23 mouse cellular contexts compared by ENCODE assay signal in the genomic region with DNA sequence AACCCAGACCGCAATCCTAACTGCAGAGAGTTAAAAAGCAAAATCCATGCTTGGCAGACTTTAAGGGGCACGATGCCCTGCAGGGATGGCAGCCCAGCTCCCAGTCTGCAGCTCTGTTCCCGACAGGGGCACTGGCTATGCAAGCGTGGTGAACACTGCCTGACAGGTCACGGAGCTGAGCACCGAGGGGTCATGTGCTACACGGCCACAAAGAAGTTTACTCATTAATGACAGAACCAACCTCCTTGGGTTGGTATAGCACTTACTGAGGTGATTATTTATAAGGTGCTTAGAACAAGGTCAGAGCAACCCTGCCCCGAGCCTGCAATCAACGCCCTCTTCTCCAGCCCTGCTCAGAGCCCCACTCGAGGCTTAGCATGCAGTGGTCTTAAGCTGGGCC. TPM values are rescaled to one million over a fixed set of nuclear protein-coding genes. Genes with fewer than 3 reads are reported as not detected.
DNase-seq lines count a peak whose midpoint lies in the region; ATAC-seq lines count a peak whose summit lies in the region.
"Had no signal": no experiment of that assay in that cellular context is flagged by ENCODE, and none has a peak within 500 bp of the region (broad histone marks: within the 10 kb centered on the region; RNA-seq: fewer than 3 reads in every experiment).

No protein-coding gene starts in this region.

- H3K9ac ChIP-seq in kidney, embryonic 16.5 days (replicated peaks; ENCODE audit: low read length) = no peak overlapping the region; the same call in 1 of the 2 replicates

- H3K27me3 ChIP-seq in kidney, embryonic 16.5 days (ENCODE audit: insufficient read depth, low read length) = no peaks in the 10 kb centered on the region

- WGBS in kidney, embryonic 16.5 days = 29% methylated on average over 10 of the region's 10 CpGs

- H3K4me2 ChIP-seq in kidney, embryonic 16.5 days (replicated peaks; ENCODE audit: low read depth, low read length) = no peak overlapping the region
- H3K4me2 ChIP-seq: midbrain, embryonic 11.5 days had no signal

- peak; percentile 47 to 57 for DNase-seq in cerebellum, postnatal 10 days
- DNase-seq in cerebellum, postnatal 14 days = no peak
- peak; percentile 41 for DNase-seq in left cerebral cortex, postnatal 4 days
- no peak for DNase-seq in left cerebral cortex, adult 9 months (ENCODE audit: low spot score in 2 of 2)
- DNase-seq in yolk sac, embryonic 10.5 days (ENCODE audit: low spot score) = peak; percentile 36
- no peak for DNase-seq in adrenal gland, postnatal 4 days (ENCODE audit: low spot score in 2 of 2)
- DNase-seq: adrenal gland, postnatal 10 days; cerebellum, adult 11 months; cerebellum, postnatal 36 days; gastrocnemius, postnatal 14 days; heart, adult 18-20 months; heart, postnatal 14 days; liver; thymus, postnatal 25 days had no signal

- no peaks in the 10 kb centered on the region for H3K9me3 ChIP-seq in kidney, embryonic 16.5 days (ENCODE audit: low read length)

- no peak overlapping the region for H3K4me3 ChIP-seq in kidney, embryonic 16.5 days (ENCODE audit: low read length)

- H3K4me1 ChIP-seq in kidney, embryonic 16.5 days (ENCODE audit: insufficient read depth, low read length) = peaks cover 25% of the 10 kb centered on the region

- no peaks in the 10 kb centered on the region for H3K36me3 ChIP-seq in kidney, embryonic 16.5 days (ENCODE audit: insufficient read depth, low read length)

- H3K27ac ChIP-seq in kidney, embryonic 16.5 days (ENCODE audit: low read length) = peak overlapping the region; percentile 71
- H3K27ac ChIP-seq: hindbrain, postnatal 0 days had no signal

- intact Hi-C loops in left cerebral cortex, postnatal 4 days (cut with DNase I) = no loop called here

- peak; percentile 97 for ATAC-seq in kidney, embryonic 16.5 days (ENCODE audit: low FRiP score, low TSS enrichment)
- ATAC-seq in erythroblast, adult 5-6 weeks (replicated peaks; ENCODE audit: low FRiP score, poor library complexity, severe bottlenecking) = no peak
- ATAC-seq: activated CD4-positive, CD25-positive, alpha-beta regulatory T cell, adult 4 months; forebrain, embryonic 14.5 days; hindbrain, postnatal 0 days; intestine, postnatal 0 days; lung, postnatal 0 days had no signal

RNA-seq across cellular contexts. Expression of gene Ntn1, which starts 27.5 kb away (rescaled TPM):
- 10 to 100 TPM; 10.6 to 14.7 TPM for total RNA-seq in left cerebral cortex, postnatal 4 days (2021)
- 13.6 and 15.4 TPM in 2 replicates for polyA plus RNA-seq in kidney, embryonic 16.5 days (2015; fragmentation: Nextera tagmentation; extraction: Ambion mirVana)
- 10 to 100 TPM; 16.8 to 23.4 TPM for total RNA-seq in adrenal gland, postnatal 4 days (2021)
- not detected in 2 replicates for total RNA-seq in erythroblast, adult 5-6 weeks (2015; ENCODE audit: low replicate concordance)
- not detected in 2 replicates for total RNA-seq in erythroblast, adult 5-6 weeks (2017; ENCODE audit: low replicate concordance)
- total RNA-seq: monocyte, adult 5-6 weeks had no signal

RNA-seq across cellular contexts. Expression of gene Pik3r5, which starts 58.8 kb away (rescaled TPM):
- under 1 TPM; 0.56 to 0.97 TPM for total RNA-seq in left cerebral cortex, postnatal 4 days (2021)
- polyA plus RNA-seq in kidney, embryonic 16.5 days (2015; fragmentation: Nextera tagmentation; extraction: Ambion mirVana) = 0.27 and 0.77 TPM in 2 replicates
- total RNA-seq in adrenal gland, postnatal 4 days (2021) = 1 to 10 TPM in 1 of 2 experiments, under 1 TPM in 1; 0.87 to 1.1 TPM
- total RNA-seq in erythroblast, adult 5-6 weeks (2015; ENCODE audit: low replicate concordance) = 8.3 and 12.5 TPM in 2 replicates
- total RNA-seq in erythroblast, adult 5-6 weeks (2017; ENCODE audit: low replicate concordance) = 2.5 and 7.2 TPM in 2 replicates

Comparison
In these comparisons a context has a peak if more than half of its experiments do, and no peak if none do; other contexts are left out.
1. DNase-seq: peak in cerebellum, postnatal 10 days (2 of 2), left cerebral cortex, postnatal 4 days (single experiment) and yolk sac, embryonic 10.5 days (single experiment); none in cerebellum, postnatal 14 days (0 of 2), left cerebral cortex, adult 9 months (0 of 2) and adrenal gland, postnatal 4 days (0 of 2).
2. RNA of gene Ntn1, which starts 27.5 kb away (total RNA-seq): 16.8 to 23.4 TPM in adrenal gland, postnatal 4 days and 10.6 to 14.7 TPM in left cerebral cortex, postnatal 4 days; not detected in erythroblast, adult 5-6 weeks; every median in the first group is over 10 times any median in the second.